Mouse (Mus musculus): ENCODE measurements around the gene Rflnb.

Rflnb gene

GRCm38 (mm10) chr11:76027139-76028071, at the start of gene Rflnb:
Rflnb (minus strand) TSS chr11:76027782.
- in situ Hi-C loops (cut with MboI; ENCODE audit: low sequenced_read_pairs) = no loop called here

GRCm38 (mm10) chr11:76077341-76077740, 49.8 kb upstream of the Rflnb start:
- in situ Hi-C loops (cut with MboI; ENCODE audit: low sequenced_read_pairs) = no loop called here

GRCm38 (mm10) chr11:76074296-76075093, 46.9 kb upstream of the Rflnb start:
- in situ Hi-C loops (cut with MboI; ENCODE audit: low sequenced_read_pairs) = no loop called here

GRCm38 (mm10) chr11:76069816-76070215, 42.2 kb upstream of the Rflnb start:
- in situ Hi-C loops (cut with MboI; ENCODE audit: low sequenced_read_pairs) = no loop called here

GRCm38 (mm10) chr11:76066563-76067156, 39.1 kb upstream of the Rflnb start:
- in situ Hi-C loops (cut with MboI; ENCODE audit: low sequenced_read_pairs) = no loop called here

GRCm38 (mm10) chr11:76065521-76066095, 38.0 kb upstream of the Rflnb start:
- in situ Hi-C loops (cut with MboI; ENCODE audit: low sequenced_read_pairs) = no loop called here

- in situ Hi-C loops (cut with MboI; ENCODE audit: low sequenced_read_pairs) = no loop called here
Measured at GRCm38 (mm10) chr11:76064411-76064810, 36.8 kb upstream of the Rflnb start.

GRCm38 (mm10) chr11:76060906-76061305, 33.3 kb upstream of the Rflnb start:
- in situ Hi-C loops (cut with MboI; ENCODE audit: low sequenced_read_pairs) = no loop called here

- in situ Hi-C loops (cut with MboI; ENCODE audit: low sequenced_read_pairs) = no loop called here
Measured at GRCm38 (mm10) chr11:76059971-76060370, 32.4 kb upstream of the Rflnb start.

GRCm38 (mm10) chr11:76056487-76056886, 28.9 kb upstream of the Rflnb start:
- in situ Hi-C loops (cut with MboI; ENCODE audit: low sequenced_read_pairs) = no loop called here

- in situ Hi-C loops (cut with MboI; ENCODE audit: low sequenced_read_pairs) = no loop called here
Measured at GRCm38 (mm10) chr11:76052496-76052895, 24.9 kb upstream of the Rflnb start.

- in situ Hi-C loops (cut with MboI; ENCODE audit: low sequenced_read_pairs) = no loop called here
Measured at GRCm38 (mm10) chr11:76050967-76051512, 23.5 kb upstream of the Rflnb start.

GRCm38 (mm10) chr11:76050509-76050908, 22.9 kb upstream of the Rflnb start:
- in situ Hi-C loops (cut with MboI; ENCODE audit: low sequenced_read_pairs) = no loop called here

GRCm38 (mm10) chr11:76045367-76045766, 17.8 kb upstream of the Rflnb start:
- in situ Hi-C loops (cut with MboI; ENCODE audit: low sequenced_read_pairs) = no loop called here

GRCm38 (mm10) chr11:76044468-76044867, 16.9 kb upstream of the Rflnb start:
- in situ Hi-C loops (cut with MboI; ENCODE audit: low sequenced_read_pairs) = no loop called here

- in situ Hi-C loops (cut with MboI; ENCODE audit: low sequenced_read_pairs) = no loop called here
Measured at GRCm38 (mm10) chr11:76042882-76043281, 15.3 kb upstream of the Rflnb start.

- in situ Hi-C loops (cut with MboI; ENCODE audit: low sequenced_read_pairs) = no loop called here
Measured at GRCm38 (mm10) chr11:76042041-76042638, 14.6 kb upstream of the Rflnb start.

GRCm38 (mm10) chr11:76040761-76041376, 13.3 kb upstream of the Rflnb start:
- in situ Hi-C loops (cut with MboI; ENCODE audit: low sequenced_read_pairs) = no loop called here

GRCm38 (mm10) chr11:76040106-76040505, 12.5 kb upstream of the Rflnb start:
- in situ Hi-C loops (cut with MboI; ENCODE audit: low sequenced_read_pairs) = no loop called here
